Mouse (Mus musculus) forebrain, embryonic 16.5 days (tissue): ENCODE data around the gene Twist1. TPM values are rescaled to one million over a fixed set of nuclear protein-coding genes. Genes with fewer than 3 reads are reported as not detected.

ENCODE experiments used
- polyA plus RNA-seq: library from polyadenylated mRNA; unstranded; fragments of >200 nt; fragmentation: Nextera tagmentation; extraction: Ambion mirVana; gene quantifications from 2 replicates; pipeline ENCODE4 v1.2.1, GENCODE M21; 2015

Gene Twist1
- polyA plus RNA-seq, 1 experiment from 2014 or later: 0.51 TPM

Other genes starting within 250 kb of the Twist1 start
- gene Ferd3l, start 29.2 kb upstream of the Twist1 start, polyA plus RNA-seq: not detected in 2 replicates